Mouse (Mus musculus): ENCODE measurements around the gene Hmgn2. TPM values are rescaled to one million over a fixed set of nuclear protein-coding genes. Genes with fewer than 3 reads are reported as not detected.

The Hmgn2 gene
- polyA plus RNA-seq, 1 experiment = 11.9 TPM

- Histone ChIP-seq H3K27ac (ENCODE audit: insufficient read depth, low read length) (no peak overlapping the region), H3K27me3 (ENCODE audit: control insufficient read depth, insufficient read depth, low read length) (no peaks in the 10 kb centered on the region), H3K36me3 (ENCODE audit: control insufficient read depth, insufficient read depth, low read length) (no peaks in the 10 kb centered on the region), H3K4me3 (ENCODE audit: extremely low read depth, insufficient read depth, insufficient read length) (no peak overlapping the region), H3K4me1 (ENCODE audit: control insufficient read depth, insufficient read depth, insufficient read length) (no peaks in the 10 kb centered on the region)
- TF ChIP-seq CTCF (IDR thresholded peaks at IDR 0.05; ENCODE audit: extremely low read depth, insufficient read depth, insufficient read length, insufficient replicate concordance) (no peak), POLR2A (IDR thresholded peaks at IDR 0.05; ENCODE audit: low read depth, low read length) (no peak)
- no peak for DNase-seq (ENCODE audit: low read depth in 1 of 2, low spot score in 2 of 2)
- 74% methylated on average over 3 of the region's 3 CpGs for WGBS
Observed at GRCm38 (mm10) chr4:133943791-133944190, 24.7 kb downstream of the Hmgn2 start.

GRCm38 (mm10) chr4:133942679-133943078 lies 25.8 kb downstream of the Hmgn2 start:
- TF ChIP-seq POLR2A (IDR thresholded peaks at IDR 0.05; ENCODE audit: low read depth, low read length) = no peak
- no peak for TF ChIP-seq CTCF (IDR thresholded peaks at IDR 0.05; ENCODE audit: extremely low read depth, insufficient read depth, insufficient read length, insufficient replicate concordance)
- Histone ChIP-seq H3K27ac (ENCODE audit: insufficient read depth, low read length) (no peak overlapping the region), H3K4me3 (ENCODE audit: extremely low read depth, insufficient read depth, insufficient read length) (no peak overlapping the region), H3K4me1 (ENCODE audit: control insufficient read depth, insufficient read depth, insufficient read length) (no peaks in the 10 kb centered on the region), H3K36me3 (ENCODE audit: control insufficient read depth, insufficient read depth, low read length) (no peaks in the 10 kb centered on the region), H3K27me3 (ENCODE audit: control insufficient read depth, insufficient read depth, low read length) (no peaks in the 10 kb centered on the region)
- WGBS = 80% methylated on average over 4 of the region's 4 CpGs
- DNase-seq (ENCODE audit: low read depth in 1 of 2, low spot score in 2 of 2) = no peak

- H3K27ac ChIP-seq (ENCODE audit: insufficient read depth, low read length) = no peak overlapping the region
- TF ChIP-seq POLR2A (IDR thresholded peaks at IDR 0.05; ENCODE audit: low read depth, low read length) = no peak
- TF ChIP-seq CTCF (IDR thresholded peaks at IDR 0.05; ENCODE audit: extremely low read depth, insufficient read depth, insufficient read length, insufficient replicate concordance) = no peak
- H3K4me1 ChIP-seq (ENCODE audit: control insufficient read depth, insufficient read depth, insufficient read length) = no peaks in the 10 kb centered on the region
- no peak for DNase-seq (ENCODE audit: low read depth in 1 of 2, low spot score in 2 of 2)
- 71% methylated on average over 3 of the region's 3 CpGs for WGBS
- H3K27me3 ChIP-seq (ENCODE audit: control insufficient read depth, insufficient read depth, low read length) = no peaks in the 10 kb centered on the region
- H3K4me3 ChIP-seq (ENCODE audit: extremely low read depth, insufficient read depth, insufficient read length) = no peak overlapping the region
- no peaks in the 10 kb centered on the region for H3K36me3 ChIP-seq (ENCODE audit: control insufficient read depth, insufficient read depth, low read length)
Observed at GRCm38 (mm10) chr4:133941576-133941975, 26.9 kb downstream of the Hmgn2 start.

GRCm38 (mm10) chr4:133940386-133941260 lies 27.8 kb downstream of the Hmgn2 start:
- H3K27ac ChIP-seq (ENCODE audit: insufficient read depth, low read length) = no peak overlapping the region
- no peak for DNase-seq (ENCODE audit: low read depth in 1 of 2, low spot score in 2 of 2)

GRCm38 (mm10) chr4:133938077-133938476 lies 30.4 kb downstream of the Hmgn2 start:
- DNase-seq (ENCODE audit: low read depth in 1 of 2, low spot score in 2 of 2) = no peak
- 70% methylated on average over 2 of the region's 2 CpGs for WGBS
- no peak overlapping the region for H3K27ac ChIP-seq (ENCODE audit: insufficient read depth, low read length)
- H3K36me3 ChIP-seq (ENCODE audit: control insufficient read depth, insufficient read depth, low read length) = no peaks in the 10 kb centered on the region
- H3K4me3 ChIP-seq (ENCODE audit: extremely low read depth, insufficient read depth, insufficient read length) = no peak overlapping the region
- no peak for TF ChIP-seq POLR2A (IDR thresholded peaks at IDR 0.05; ENCODE audit: low read depth, low read length)
- TF ChIP-seq CTCF (IDR thresholded peaks at IDR 0.05; ENCODE audit: extremely low read depth, insufficient read depth, insufficient read length, insufficient replicate concordance) = no peak
- H3K27me3 ChIP-seq (ENCODE audit: control insufficient read depth, insufficient read depth, low read length) = no peaks in the 10 kb centered on the region
- no peaks in the 10 kb centered on the region for H3K4me1 ChIP-seq (ENCODE audit: control insufficient read depth, insufficient read depth, insufficient read length)

More at GRCm38 (mm10) chr4:133940386-133941260, 27.8 kb downstream of the Hmgn2 start:
- no peak for TF ChIP-seq POLR2A (IDR thresholded peaks at IDR 0.05; ENCODE audit: low read depth, low read length)
- no peak for TF ChIP-seq CTCF (IDR thresholded peaks at IDR 0.05; ENCODE audit: extremely low read depth, insufficient read depth, insufficient read length, insufficient replicate concordance)
- H3K4me1 ChIP-seq (ENCODE audit: control insufficient read depth, insufficient read depth, insufficient read length) = no peaks in the 10 kb centered on the region
- no peaks in the 10 kb centered on the region for H3K36me3 ChIP-seq (ENCODE audit: control insufficient read depth, insufficient read depth, low read length)
- H3K27me3 ChIP-seq (ENCODE audit: control insufficient read depth, insufficient read depth, low read length) = no peaks in the 10 kb centered on the region
- H3K4me3 ChIP-seq (ENCODE audit: extremely low read depth, insufficient read depth, insufficient read length) = no peak overlapping the region
- WGBS = 89% methylated on average over 13 of the region's 13 CpGs

- Histone ChIP-seq H3K4me3 (ENCODE audit: extremely low read depth, insufficient read depth, insufficient read length) (no peak overlapping the region), H3K27me3 (ENCODE audit: control insufficient read depth, insufficient read depth, low read length) (no peaks in the 10 kb centered on the region), H3K27ac (ENCODE audit: insufficient read depth, low read length) (no peak overlapping the region), H3K36me3 (ENCODE audit: control insufficient read depth, insufficient read depth, low read length) (no peaks in the 10 kb centered on the region), H3K4me1 (ENCODE audit: control insufficient read depth, insufficient read depth, insufficient read length) (peaks cover 7% of the 10 kb centered on the region; the same call in 1 of the 2 replicates)
- DNase-seq (ENCODE audit: low read depth in 1 of 2, low spot score in 2 of 2) = no peak
- 82% methylated on average over 3 of the region's 3 CpGs for WGBS
- TF ChIP-seq POLR2A (IDR thresholded peaks at IDR 0.05; ENCODE audit: low read depth, low read length) (no peak), CTCF (IDR thresholded peaks at IDR 0.05; ENCODE audit: extremely low read depth, insufficient read depth, insufficient read length, insufficient replicate concordance) (no peak)
Observed at GRCm38 (mm10) chr4:133931785-133932184, 36.7 kb downstream of the Hmgn2 start.

GRCm38 (mm10) chr4:133931349-133931748 lies 37.1 kb downstream of the Hmgn2 start:
- 20% methylated on average over 10 of the region's 10 CpGs for WGBS
- peaks cover 7% of the 10 kb centered on the region; the same call in 1 of the 2 replicates for H3K4me1 ChIP-seq (ENCODE audit: control insufficient read depth, insufficient read depth, insufficient read length)

More at GRCm38 (mm10) chr4:133931349-133931748, 37.1 kb downstream of the Hmgn2 start:
- no peak overlapping the region for H3K27ac ChIP-seq (ENCODE audit: insufficient read depth, low read length)
- H3K36me3 ChIP-seq (ENCODE audit: control insufficient read depth, insufficient read depth, low read length) = no peaks in the 10 kb centered on the region
- no peak overlapping the region for H3K4me3 ChIP-seq (ENCODE audit: extremely low read depth, insufficient read depth, insufficient read length)
- no peak for TF ChIP-seq POLR2A (IDR thresholded peaks at IDR 0.05; ENCODE audit: low read depth, low read length)
- TF ChIP-seq CTCF (IDR thresholded peaks at IDR 0.05; ENCODE audit: extremely low read depth, insufficient read depth, insufficient read length, insufficient replicate concordance) = peak; percentile 32; the same call in 1 of the 2 replicates
- H3K27me3 ChIP-seq (ENCODE audit: control insufficient read depth, insufficient read depth, low read length) = no peaks in the 10 kb centered on the region
- DNase-seq (ENCODE audit: low read depth in 1 of 2, low spot score in 2 of 2) = no peak

Data from spleen, adult 2 months (tissue).